Mouse (Mus musculus): Measurements from ENCODE around the gene Mroh2a. TPM values are rescaled to one million over a fixed set of nuclear protein-coding genes. Genes with fewer than 3 reads are reported as not detected.

Mroh2a gene
- polyA plus RNA-seq, 1 experiment from 2014 or later = 0.82 TPM

DNA sequence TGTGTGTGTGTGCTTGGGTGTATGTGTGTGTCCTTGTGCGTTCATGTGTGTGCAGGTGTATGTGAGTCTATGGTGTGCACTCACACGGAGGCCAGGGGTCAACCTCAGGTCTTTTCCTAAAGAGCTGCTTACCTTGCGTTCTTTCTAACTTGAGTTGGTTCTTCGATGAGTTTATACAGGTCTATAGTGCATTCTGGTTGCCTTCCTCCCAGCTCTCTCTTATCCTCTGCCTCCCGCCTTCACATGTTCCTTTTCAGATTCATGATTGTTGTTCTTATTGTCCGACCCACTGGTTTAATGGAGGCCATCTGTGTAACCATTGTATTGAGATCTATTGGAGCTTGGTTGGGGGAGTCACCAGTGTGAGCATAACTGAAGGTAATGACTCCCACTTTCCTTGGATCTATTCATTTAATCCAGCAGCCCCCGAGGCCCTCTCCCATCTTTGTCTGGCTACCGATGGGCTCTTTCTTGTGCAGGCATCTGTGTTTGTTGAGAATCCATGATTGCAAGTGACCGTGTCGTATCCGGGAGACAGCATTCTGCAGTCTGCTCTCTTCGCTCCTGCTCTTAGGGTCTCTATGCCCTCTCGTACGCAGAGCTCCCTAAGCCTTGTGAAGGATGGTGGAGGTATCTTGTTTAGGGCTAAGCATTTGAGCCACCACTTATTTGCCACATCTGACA lies 75.4 kb downstream of the Mroh2a start:
- WGBS = 63% methylated on average over 14 of the region's 14 CpGs
- Histone ChIP-seq H3K36me3 (no peaks in the 10 kb centered on the region), H3K27me3 (ENCODE audit: insufficient read depth, poor library complexity, severe bottlenecking) (no peaks in the 10 kb centered on the region), H3K4me3 (no peak overlapping the region), H3K9me3 (peaks cover 90% of the 10 kb centered on the region), H3K27ac (no peak overlapping the region), H3K4me1 (no peaks in the 10 kb centered on the region)
- DNase-seq (ENCODE audit: low spot score) = peak; percentile 77

DNA sequence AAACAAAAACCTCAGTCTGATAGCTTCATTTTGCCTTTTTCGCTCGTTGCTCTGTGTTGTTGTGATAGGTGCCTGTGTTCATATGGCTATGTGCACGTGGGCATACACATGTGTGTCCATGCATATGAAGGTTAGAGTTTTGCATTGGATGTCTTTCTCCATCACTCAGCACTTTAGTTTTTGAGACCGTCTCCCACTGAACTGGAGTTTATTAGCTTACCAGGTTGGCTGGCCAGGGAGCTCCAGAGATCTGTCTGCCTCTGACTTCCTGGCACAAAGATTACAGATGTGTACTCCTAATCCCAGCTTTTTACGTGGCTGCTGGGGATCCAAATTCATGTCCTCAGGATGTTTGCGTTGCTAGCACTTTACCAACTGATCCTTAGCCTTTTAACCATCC lies 77.0 kb downstream of the Mroh2a start:
- 61% methylated on average over 6 of the region's 6 CpGs for WGBS
- Histone ChIP-seq H3K36me3 (no peaks in the 10 kb centered on the region), H3K27me3 (ENCODE audit: insufficient read depth, poor library complexity, severe bottlenecking) (no peaks in the 10 kb centered on the region), H3K4me3 (no peak overlapping the region), H3K4me1 (no peaks in the 10 kb centered on the region), H3K9me3 (peaks cover 90% of the 10 kb centered on the region), H3K27ac (no peak overlapping the region)
- DNase-seq (ENCODE audit: low spot score) = peak; percentile 77

DNA sequence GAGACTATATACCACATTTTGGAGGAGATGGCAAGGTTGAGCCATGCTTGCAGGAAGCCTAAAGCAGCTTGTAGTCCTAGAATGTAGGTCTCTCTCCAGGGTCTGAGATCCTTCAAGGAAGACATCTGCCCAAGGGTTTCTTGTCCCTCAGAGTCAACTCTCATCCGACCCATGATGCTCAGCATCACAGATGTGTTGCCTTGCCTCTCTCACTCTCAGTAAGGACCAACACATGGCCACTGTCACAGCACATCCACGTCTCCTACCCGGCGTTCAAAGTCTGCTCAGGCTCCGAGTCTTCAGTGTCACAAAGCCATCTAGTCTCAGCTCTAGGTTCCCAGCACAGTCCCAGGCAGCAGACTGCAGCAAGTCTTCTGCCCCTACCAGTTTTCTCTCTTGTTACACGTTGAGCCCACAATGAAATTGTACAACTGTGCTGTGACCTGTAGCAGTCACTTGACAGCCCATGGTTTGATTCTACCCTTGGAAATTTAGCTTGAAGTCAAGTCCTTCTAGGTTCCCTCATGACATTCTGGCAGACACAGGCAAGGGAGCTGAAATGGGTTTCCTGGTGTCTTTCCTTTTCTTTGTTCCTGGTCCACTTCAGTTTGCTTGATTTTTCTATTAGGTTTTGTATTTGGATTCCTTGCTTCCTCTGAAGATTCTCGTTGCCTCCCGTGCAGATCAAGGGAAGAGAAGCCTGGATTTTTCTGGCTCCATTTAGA lies 77.6 kb downstream of the Mroh2a start:
- no peak overlapping the region for H3K27ac ChIP-seq
- WGBS = 58% methylated on average over 8 of the region's 8 CpGs
- DNase-seq (ENCODE audit: low spot score) = peak; percentile 82

DNA sequence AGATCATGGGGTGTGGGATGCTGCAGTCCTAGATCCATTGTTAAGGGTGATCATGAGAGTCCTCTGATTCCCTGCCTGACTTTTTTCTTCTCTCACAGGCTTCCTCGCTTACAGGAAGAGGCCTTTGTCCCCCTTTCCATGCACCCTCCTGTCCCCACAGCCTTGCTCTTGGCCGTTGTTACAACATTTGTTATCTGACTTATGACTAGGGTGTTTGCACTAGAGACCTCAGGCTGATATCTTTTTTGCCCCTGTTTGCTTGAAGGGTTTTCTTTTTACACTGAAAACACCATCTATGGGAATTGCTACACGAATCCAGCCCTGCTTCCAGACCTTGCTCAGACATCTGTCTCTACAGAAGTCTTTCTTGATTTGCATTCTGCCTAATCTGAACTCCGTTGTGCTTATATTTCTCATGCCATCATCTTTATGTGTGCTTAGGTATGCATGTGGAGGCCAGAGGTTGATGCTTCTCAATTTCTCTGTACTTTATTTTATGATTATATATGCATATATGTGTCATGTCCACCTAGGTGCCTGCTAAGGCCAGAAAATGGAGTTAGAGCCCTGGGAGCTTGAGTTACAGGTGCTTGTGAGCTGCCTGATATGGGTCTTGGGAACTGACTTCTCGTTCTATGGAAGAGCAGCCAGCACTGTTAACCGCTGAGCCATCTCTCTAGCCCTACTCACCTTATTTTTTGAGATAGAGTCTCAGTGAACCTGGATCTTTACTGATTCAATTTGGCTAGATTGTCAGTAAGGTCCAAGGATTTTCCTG lies 78.4 kb downstream of the Mroh2a start:
- Histone ChIP-seq H3K4me1 (no peaks in the 10 kb centered on the region), H3K27ac (no peak overlapping the region), H3K27me3 (ENCODE audit: insufficient read depth, poor library complexity, severe bottlenecking) (no peaks in the 10 kb centered on the region), H3K4me3 (no peak overlapping the region), H3K36me3 (no peaks in the 10 kb centered on the region), H3K9me3 (peaks cover 92% of the 10 kb centered on the region)
- WGBS = 45% methylated on average over 6 of the region's 6 CpGs
- peak; percentile 76 for DNase-seq (ENCODE audit: low spot score)

More for the DNA sequence above, 77.6 kb downstream of the Mroh2a start:
- Histone ChIP-seq H3K4me1 (no peaks in the 10 kb centered on the region), H3K27me3 (ENCODE audit: insufficient read depth, poor library complexity, severe bottlenecking) (no peaks in the 10 kb centered on the region), H3K36me3 (no peaks in the 10 kb centered on the region), H3K4me3 (no peak overlapping the region), H3K9me3 (peaks cover 91% of the 10 kb centered on the region)

DNA sequence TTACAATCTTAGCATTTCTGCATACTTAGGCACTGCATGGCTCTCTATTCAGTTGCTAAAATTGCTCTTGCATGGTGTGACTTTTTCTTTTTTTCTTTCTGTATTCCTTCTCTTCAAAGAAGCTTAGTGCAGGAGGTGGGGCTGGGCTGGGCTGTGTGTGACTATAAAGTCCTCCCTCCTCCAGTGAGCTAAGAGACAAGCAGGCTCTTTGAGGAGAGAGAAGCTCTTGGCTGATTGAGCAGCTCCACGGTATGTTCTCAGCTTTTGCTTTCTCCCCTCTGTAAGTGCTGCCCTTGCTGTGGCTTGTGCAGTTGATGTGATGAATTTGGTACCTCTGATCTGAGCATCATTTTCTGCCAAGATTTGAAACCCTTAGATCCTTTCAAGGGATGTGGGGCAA lies 79.8 kb downstream of the Mroh2a start:
- WGBS = 54% methylated on average over 1 of the region's 1 CpGs
- Histone ChIP-seq H3K27me3 (ENCODE audit: insufficient read depth, poor library complexity, severe bottlenecking) (no peaks in the 10 kb centered on the region), H3K4me1 (no peaks in the 10 kb centered on the region), H3K9me3 (peaks cover 83% of the 10 kb centered on the region), H3K36me3 (no peaks in the 10 kb centered on the region), H3K4me3 (no peak overlapping the region), H3K27ac (no peak overlapping the region)
- DNase-seq (ENCODE audit: low spot score) = peak; percentile 77

DNA sequence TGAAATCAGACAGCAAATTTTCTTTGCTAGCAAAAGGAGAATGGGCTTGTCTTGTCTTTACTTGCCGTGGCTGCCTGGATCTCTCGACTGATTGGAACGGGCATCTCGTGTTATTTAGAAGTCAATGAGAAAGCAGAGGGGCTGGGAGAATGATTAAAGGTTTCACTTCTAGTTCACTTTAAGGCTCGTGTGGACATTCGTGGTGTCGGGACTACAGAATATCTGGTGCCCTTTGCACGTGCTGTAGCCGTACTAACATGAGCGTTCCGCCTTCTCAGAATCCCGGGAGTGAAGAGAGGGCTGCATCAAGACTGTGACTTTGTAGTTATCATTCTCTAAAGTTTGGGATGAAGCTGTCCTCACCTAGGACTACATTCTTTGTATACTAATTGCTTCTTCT lies 80.4 kb downstream of the Mroh2a start:
- Histone ChIP-seq H3K27me3 (ENCODE audit: insufficient read depth, poor library complexity, severe bottlenecking) (no peaks in the 10 kb centered on the region), H3K4me3 (no peak overlapping the region), H3K36me3 (no peaks in the 10 kb centered on the region), H3K4me1 (no peaks in the 10 kb centered on the region), H3K27ac (no peak overlapping the region), H3K9me3 (peaks cover 77% of the 10 kb centered on the region)
- DNase-seq (ENCODE audit: low spot score) = peak; percentile 74
- 62% methylated on average over 12 of the region's 12 CpGs for WGBS

DNA sequence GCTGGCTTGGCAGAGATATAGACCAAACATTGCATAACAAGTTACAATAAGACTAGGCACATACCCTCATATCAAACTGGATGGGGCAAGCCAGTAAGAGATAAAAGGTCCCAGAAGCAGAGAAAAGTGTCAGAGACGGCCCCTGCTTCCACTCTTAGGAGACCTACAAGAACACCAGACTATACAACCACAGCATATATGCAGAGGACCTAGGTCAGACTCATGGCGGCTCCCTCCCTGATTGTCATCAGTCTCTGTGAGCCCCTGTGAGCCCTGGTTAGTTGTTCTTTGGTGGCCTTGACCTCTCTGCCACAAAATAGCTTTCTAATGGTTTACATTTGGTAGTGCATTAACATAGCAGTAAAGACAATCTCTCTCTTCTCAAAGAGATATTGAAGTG lies 82.2 kb downstream of the Mroh2a start:
- 43% methylated on average over 2 of the region's 2 CpGs for WGBS
- peak; percentile 79 for DNase-seq (ENCODE audit: low spot score)
- Histone ChIP-seq H3K27me3 (ENCODE audit: insufficient read depth, poor library complexity, severe bottlenecking) (no peaks in the 10 kb centered on the region), H3K4me1 (no peaks in the 10 kb centered on the region), H3K9me3 (peaks cover 62% of the 10 kb centered on the region), H3K4me3 (no peak overlapping the region), H3K27ac (no peak overlapping the region), H3K36me3 (no peaks in the 10 kb centered on the region)

DNA sequence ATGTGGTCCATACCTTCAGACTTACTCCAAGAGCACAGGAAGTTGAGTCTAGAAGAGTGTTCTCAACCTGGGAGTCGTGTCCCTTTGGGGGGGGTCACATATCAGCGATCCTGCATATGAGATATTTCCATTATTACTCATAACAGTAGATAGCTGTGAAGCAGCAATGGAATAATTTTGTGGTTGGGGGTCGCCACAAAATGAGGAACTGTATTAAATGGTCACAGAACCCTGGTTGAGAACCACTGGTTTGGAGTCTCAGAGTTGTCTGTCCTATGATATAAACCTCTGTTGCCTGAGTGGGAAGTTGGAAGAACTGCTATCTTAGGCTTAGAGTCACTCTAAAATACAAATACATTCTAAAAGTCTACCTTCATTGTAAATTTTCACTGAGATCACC lies 83.1 kb downstream of the Mroh2a start:
- peak; percentile 77 for DNase-seq (ENCODE audit: low spot score)
- Histone ChIP-seq H3K9me3 (peaks cover 54% of the 10 kb centered on the region), H3K4me1 (no peaks in the 10 kb centered on the region), H3K27ac (no peak overlapping the region), H3K27me3 (ENCODE audit: insufficient read depth, poor library complexity, severe bottlenecking) (no peaks in the 10 kb centered on the region), H3K4me3 (no peak overlapping the region), H3K36me3 (no peaks in the 10 kb centered on the region)
- WGBS = 49% methylated on average over 3 of the region's 3 CpGs

DNA sequence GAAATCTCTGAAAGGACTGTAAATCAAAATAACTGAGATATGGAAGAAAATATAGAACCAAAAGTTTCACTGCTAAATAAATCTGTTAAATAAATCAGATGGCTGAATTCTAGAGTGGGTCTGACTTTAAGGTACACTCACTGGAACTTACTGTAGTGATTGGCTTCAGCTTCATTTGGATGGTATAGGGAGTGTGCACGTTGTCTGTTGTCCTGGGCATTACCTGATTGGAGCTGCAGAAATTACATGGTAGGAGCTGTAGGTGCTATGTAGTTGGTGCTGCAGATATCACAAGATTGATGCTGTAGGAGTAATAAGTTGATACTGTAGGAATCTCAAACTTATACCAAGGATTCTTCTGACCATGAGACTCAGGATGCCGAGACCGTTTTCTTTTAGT lies 83.6 kb downstream of the Mroh2a start:
- Histone ChIP-seq H3K9me3 (peaks cover 50% of the 10 kb centered on the region), H3K27me3 (ENCODE audit: insufficient read depth, poor library complexity, severe bottlenecking) (no peaks in the 10 kb centered on the region), H3K4me3 (no peak overlapping the region), H3K36me3 (no peaks in the 10 kb centered on the region), H3K4me1 (no peaks in the 10 kb centered on the region), H3K27ac (no peak overlapping the region)
- no peak for DNase-seq (ENCODE audit: low spot score)
- WGBS = 63% methylated on average over 3 of the region's 3 CpGs

Other genes with a start within 250 kb of the Mroh2a start
- gene Usp40, start 218.4 kb upstream of the Mroh2a start, polyA plus RNA-seq (2016; fragmentation: Nextera tagmentation; extraction: Ambion mirVana) = 33.5 and 34.5 TPM in 2 replicates
- not detected in 2 replicates for gene Ugt1a10, start 171.6 kb upstream of the Mroh2a start, polyA plus RNA-seq (2016; fragmentation: Nextera tagmentation; extraction: Ambion mirVana)
- not detected in 2 replicates for gene Ugt1a9, start 156.2 kb upstream of the Mroh2a start, polyA plus RNA-seq (2016; fragmentation: Nextera tagmentation; extraction: Ambion mirVana)
- gene Ugt1a8, start 139.2 kb upstream of the Mroh2a start, polyA plus RNA-seq (2016; fragmentation: Nextera tagmentation; extraction: Ambion mirVana) = not detected in 2 replicates
- gene Ugt1a7c, start 131.9 kb upstream of the Mroh2a start, polyA plus RNA-seq (2016; fragmentation: Nextera tagmentation; extraction: Ambion mirVana) = 0.30 and 0.79 TPM in 2 replicates
- not detected in 2 replicates for gene Ugt1a6b, start 123.7 kb upstream of the Mroh2a start, polyA plus RNA-seq (2016; fragmentation: Nextera tagmentation; extraction: Ambion mirVana)
- not detected in 2 replicates for gene Ugt1a6a, start 92.2 kb upstream of the Mroh2a start, polyA plus RNA-seq (2016; fragmentation: Nextera tagmentation; extraction: Ambion mirVana)
- not detected in 2 replicates for gene Ugt1a5, start 61.0 kb upstream of the Mroh2a start, polyA plus RNA-seq (2016; fragmentation: Nextera tagmentation; extraction: Ambion mirVana)
- gene Ugt1a2, start 26.4 kb upstream of the Mroh2a start, polyA plus RNA-seq (2016; fragmentation: Nextera tagmentation; extraction: Ambion mirVana) = 0.13 TPM in 1 of 2 replicates, not detected in the other
- gene Dnajb3, start 21.2 kb upstream of the Mroh2a start, polyA plus RNA-seq (2016; fragmentation: Nextera tagmentation; extraction: Ambion mirVana) = 8.1 and 9.9 TPM in 2 replicates
- not detected in 2 replicates for gene Ugt1a1, start 15.0 kb upstream of the Mroh2a start, polyA plus RNA-seq (2016; fragmentation: Nextera tagmentation; extraction: Ambion mirVana)
- 143 and 155 TPM in 2 replicates for gene Hjurp, start 50.6 kb downstream of the Mroh2a start, polyA plus RNA-seq (2016; fragmentation: Nextera tagmentation; extraction: Ambion mirVana)
- 0.11 and 0.15 TPM in 2 replicates for gene Trpm8, start 50.7 kb downstream of the Mroh2a start, polyA plus RNA-seq (2016; fragmentation: Nextera tagmentation; extraction: Ambion mirVana)
- gene Spp2, start 180.0 kb downstream of the Mroh2a start, polyA plus RNA-seq (2016; fragmentation: Nextera tagmentation; extraction: Ambion mirVana) = 0.28 and 7.4 TPM in 2 replicates

Measured in heart, embryonic 10.5 days (tissue).